Mouse (Mus musculus) kidney, postnatal 0 days (tissue): Measurements from ENCODE around the gene Nfia. TPM values are rescaled to one million over a fixed set of nuclear protein-coding genes. Genes with fewer than 3 reads are reported as not detected.
A peak's percentile ranks its signal among the peaks of the same experiment; 100 is the strongest.

ENCODE experiments used
- ATAC-seq: fragments of 200-750 bp; cut with Nextera tagmentation; replicated peaks from 2 replicates; pipeline ENCODE4 v1.8.0; 2017; ENCODE audit warnings: low read depth, moderate number of reproducible peaks, moderate TSS enrichment, moderate library complexity; ENCODE audit not compliant: low FRiP score
- DNase-seq: peaks from one replicate; pipeline ENCODE4 v3.0.0-alpha.2; 2016; ENCODE audit warnings: low spot score
- H3K27ac ChIP-seq: fragments of 300-500 bp; sonication (generic); 2 replicates; pipeline ENCODE4 v1.5.1; 2014; ENCODE audit warnings: mild to moderate bottlenecking
- H3K27me3 ChIP-seq: fragments of 300-500 bp; sonication (generic); 2 replicates; pipeline ENCODE4 v1.6.1; 2014; ENCODE audit warnings: low read length, mixed read lengths; ENCODE audit not compliant: insufficient read depth
- H3K36me3 ChIP-seq: fragments of 300-500 bp; sonication (generic); 2 replicates; pipeline ENCODE4 v1.6.1; 2014; ENCODE audit warnings: low read length, mixed read lengths; ENCODE audit not compliant: insufficient read depth
- H3K4me1 ChIP-seq: fragments of 300-500 bp; sonication (generic); replicated peaks from 2 replicates; pipeline ENCODE4 v1.6.1; 2014; ENCODE audit warnings: antibody characterized with exemption, low read length, mixed read lengths; ENCODE audit not compliant: insufficient read depth
- H3K4me2 ChIP-seq: fragments of 300-500 bp; sonication (generic); 2 replicates; pipeline ENCODE4 v1.6.1; 2014; ENCODE audit warnings: mild to moderate bottlenecking, low read length, moderate library complexity, mixed read lengths
- H3K4me3 ChIP-seq: fragments of 300-500 bp; sonication (generic); replicated peaks from 2 replicates; pipeline ENCODE4 v1.5.1; 2014; ENCODE audit warnings: low read depth, low read length
- H3K9ac ChIP-seq: fragments of 300-500 bp; sonication (generic); 2 replicates; pipeline ENCODE4 v1.6.1; 2014; ENCODE audit warnings: low read depth, low read length
- H3K9me3 ChIP-seq: fragments of 300-500 bp; sonication (generic); replicated peaks from 2 replicates; pipeline ENCODE4 v1.6.1; 2016; ENCODE audit warnings: low read length, inconsistent platforms, mixed read lengths
- CTCF ChIP-seq: IDR thresholded peaks from 2 replicates; pipeline ENCODE4 v1.5.1; 2016; ENCODE audit warnings: antibody characterized with exemption, low read depth, mild to moderate bottlenecking, moderate library complexity
- WGBS: fragments of 180-500 bp; shearing (Covaris S2); extraction: QIAGEN DNeasy Blood & Tissue Kit; methylation state at CpG from one replicate; pipeline ENCODE4 v1.1.7; 2014; 5-methylcytosine and 5-hydroxymethylcytosine counted together
- polyA plus RNA-seq: library from polyadenylated mRNA; unstranded; fragments of >200 nt; fragmentation: Nextera tagmentation; extraction: Ambion mirVana; gene quantifications from 2 replicates; pipeline ENCODE4 v1.2.1, GENCODE M21; 2015

Gene Nfia
- polyA plus RNA-seq, 1 experiment from 2014 or later = 25.9 TPM

DNA sequence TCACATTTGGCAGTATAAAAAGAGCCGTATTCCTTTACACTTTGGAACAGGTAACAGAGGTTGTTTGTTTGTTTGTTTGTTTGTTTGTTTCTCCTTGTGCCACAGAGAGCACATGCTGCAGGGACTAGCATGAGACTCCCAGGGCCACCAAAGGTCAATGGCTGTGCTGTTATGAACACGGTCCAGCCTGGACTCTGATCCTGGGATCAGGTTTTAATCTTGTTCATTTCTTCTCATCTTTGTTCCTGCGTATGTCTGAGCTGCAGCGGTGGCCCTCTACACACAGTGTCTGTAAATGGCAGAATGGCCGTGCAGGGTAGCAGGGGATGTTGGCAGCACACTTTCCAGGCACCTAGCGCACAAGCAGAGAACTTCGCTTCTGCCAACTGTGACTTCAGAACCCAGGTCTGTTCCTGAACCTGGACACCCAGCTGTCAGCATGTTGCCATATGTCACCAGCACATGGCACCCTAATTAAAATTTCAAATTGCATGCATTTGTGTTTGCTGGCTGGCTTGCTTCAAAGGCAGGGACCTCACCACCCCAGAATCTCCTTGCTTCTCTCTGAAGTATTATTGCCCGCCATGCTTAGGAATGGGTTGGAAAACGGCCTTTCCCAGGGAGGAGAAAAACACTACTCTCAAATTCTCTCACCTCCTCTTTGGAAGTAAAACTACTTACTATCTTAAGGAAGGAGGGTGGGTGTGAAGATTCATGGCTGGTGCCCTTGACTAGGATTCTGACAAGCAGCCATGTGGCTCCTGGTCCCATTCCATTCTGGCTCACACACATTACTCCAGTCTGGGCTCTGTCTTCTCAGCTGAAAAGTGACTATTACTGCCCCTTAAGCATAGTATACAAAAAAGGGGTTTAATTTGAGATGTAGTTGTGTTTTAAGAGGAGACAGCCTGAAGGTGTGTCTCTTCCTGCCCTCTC lies 107.9 kb downstream of the Nfia start:
- H3K9me3 ChIP-seq = no peaks in the 10 kb centered on the region
- H3K9ac ChIP-seq = no peak overlapping the region
- no peaks in the 10 kb centered on the region for H3K4me1 ChIP-seq
- peak; percentile 63 for ATAC-seq
- H3K4me3 ChIP-seq = no peak overlapping the region
- peak overlapping the region; percentile 47; the same call in 1 of the 2 replicates for H3K27ac ChIP-seq
- H3K36me3 ChIP-seq = no peaks in the 10 kb centered on the region
- no peak for DNase-seq
- TF ChIP-seq CTCF = no peak
- H3K27me3 ChIP-seq = no peaks in the 10 kb centered on the region
- H3K4me2 ChIP-seq = no peak overlapping the region
- 80% methylated on average over 9 of the region's 9 CpGs for WGBS

- Histone ChIP-seq H3K27ac (no peak overlapping the region), H3K4me3 (no peak overlapping the region), H3K4me1 (no peaks in the 10 kb centered on the region), H3K4me2 (no peak overlapping the region), H3K9me3 (no peaks in the 10 kb centered on the region), H3K36me3 (no peaks in the 10 kb centered on the region), H3K9ac (no peak overlapping the region), H3K27me3 (no peaks in the 10 kb centered on the region)
- 78% methylated on average over 5 of the region's 5 CpGs for WGBS
- no peak for DNase-seq
- ATAC-seq = no peak
- no peak for TF ChIP-seq CTCF
These were observed 113.0 kb downstream of the Nfia start for GRCm38 (mm10) chr4:97885574-97885973.

DNA sequence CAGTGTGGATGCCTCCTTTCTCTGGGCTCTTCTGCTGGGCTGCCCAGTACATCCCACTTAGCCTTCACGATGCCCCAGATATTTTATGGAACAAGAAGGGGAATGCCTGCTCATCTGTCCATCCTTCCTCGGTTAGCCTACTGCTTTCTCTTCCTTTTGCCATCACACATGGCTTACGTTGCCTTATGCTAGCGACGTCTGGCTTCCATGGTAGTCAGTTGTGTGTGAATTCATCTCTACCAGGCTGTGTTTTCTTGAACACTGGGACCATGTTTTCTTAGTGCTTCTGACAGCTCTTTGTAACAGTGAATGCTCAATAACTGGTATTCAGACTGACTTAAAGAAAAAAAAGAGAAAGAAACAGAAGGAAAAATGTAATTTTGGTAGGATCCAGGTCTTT lies 113.7 kb downstream of the Nfia start:
- DNase-seq = no peak
- ATAC-seq = no peak
- no peak overlapping the region for H3K4me3 ChIP-seq
- no peaks in the 10 kb centered on the region for H3K9me3 ChIP-seq
- H3K9ac ChIP-seq = no peak overlapping the region
- H3K4me1 ChIP-seq = no peaks in the 10 kb centered on the region
- 93% methylated on average over 5 of the region's 5 CpGs for WGBS
- H3K36me3 ChIP-seq = no peaks in the 10 kb centered on the region
- H3K27me3 ChIP-seq = no peaks in the 10 kb centered on the region
- TF ChIP-seq CTCF = no peak
- H3K4me2 ChIP-seq = no peak overlapping the region
- H3K27ac ChIP-seq = no peak overlapping the region

DNA sequence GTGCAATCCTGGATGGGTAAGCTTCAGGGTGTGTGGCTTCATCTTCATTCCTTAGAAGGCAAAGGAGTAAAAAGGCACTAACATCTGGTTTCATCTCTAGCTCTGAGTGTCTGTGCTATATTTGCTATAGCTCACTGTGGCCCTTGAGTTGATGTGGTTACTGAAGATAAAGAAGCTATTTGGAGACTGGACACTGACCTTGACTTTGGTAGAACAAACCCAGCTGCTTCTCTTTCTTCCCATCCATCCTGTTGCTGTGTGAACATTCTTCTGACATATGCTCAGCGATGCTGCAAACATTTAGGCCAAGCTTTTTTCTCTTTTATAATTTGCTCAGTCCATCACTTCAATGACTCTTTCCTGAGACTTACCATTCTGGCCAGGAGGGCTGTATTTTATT lies 114.7 kb downstream of the Nfia start:
- no peak for DNase-seq
- H3K36me3 ChIP-seq = no peaks in the 10 kb centered on the region
- H3K27ac ChIP-seq = no peak overlapping the region
- H3K27me3 ChIP-seq = no peaks in the 10 kb centered on the region
- no peak overlapping the region for H3K9ac ChIP-seq
- H3K4me1 ChIP-seq = no peaks in the 10 kb centered on the region
- TF ChIP-seq CTCF = no peak
- 70% methylated on average over 1 of the region's 1 CpGs for WGBS
- no peak overlapping the region for H3K4me3 ChIP-seq
- no peak for ATAC-seq
- no peak overlapping the region for H3K4me2 ChIP-seq
- no peaks in the 10 kb centered on the region for H3K9me3 ChIP-seq

GRCm38 (mm10) chr4:97891063-97891462 lies 118.5 kb downstream of the Nfia start:
- no peak overlapping the region for H3K4me2 ChIP-seq
- no peak overlapping the region for H3K9ac ChIP-seq
- no peak for TF ChIP-seq CTCF
- H3K27ac ChIP-seq = no peak overlapping the region
- 78% methylated on average over 3 of the region's 3 CpGs for WGBS
- H3K9me3 ChIP-seq = no peaks in the 10 kb centered on the region
- H3K4me1 ChIP-seq = no peaks in the 10 kb centered on the region
- DNase-seq = no peak
- no peaks in the 10 kb centered on the region for H3K36me3 ChIP-seq
- no peak overlapping the region for H3K4me3 ChIP-seq
- H3K27me3 ChIP-seq = no peaks in the 10 kb centered on the region
- no peak for ATAC-seq

- Histone ChIP-seq H3K4me3 (no peak overlapping the region), H3K4me2 (no peak overlapping the region), H3K4me1 (no peaks in the 10 kb centered on the region), H3K9ac (no peak overlapping the region), H3K27ac (no peak overlapping the region), H3K9me3 (no peaks in the 10 kb centered on the region), H3K27me3 (no peaks in the 10 kb centered on the region), H3K36me3 (no peaks in the 10 kb centered on the region)
- DNase-seq (no peak), ATAC-seq (no peak)
- TF ChIP-seq CTCF = no peak
- WGBS = 97% methylated on average over 1 of the region's 1 CpGs
These were observed 119.1 kb downstream of the Nfia start for GRCm38 (mm10) chr4:97891611-97892010.
